In the genomic region with DNA sequence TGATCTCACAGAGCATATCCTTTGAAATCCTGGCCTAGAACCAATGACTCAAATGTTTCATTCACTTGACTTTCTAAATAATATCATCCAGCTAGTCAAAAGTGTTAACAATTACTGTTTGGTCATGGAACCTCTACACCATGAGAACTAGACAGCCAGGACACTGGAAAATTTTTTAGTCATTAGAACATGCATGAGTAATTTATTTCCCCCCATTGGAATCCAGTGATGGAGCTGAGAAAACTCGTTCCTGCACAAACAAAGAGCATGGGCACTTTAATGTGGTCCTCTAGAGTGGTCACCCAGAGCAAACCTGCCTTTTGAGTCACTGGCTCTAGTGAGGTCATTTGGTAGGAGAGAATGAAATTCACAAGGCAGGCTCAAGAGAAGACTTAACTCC, we compare ENCODE assay signal across 21 mouse cellular contexts.
"Had no signal": no experiment of that assay in that cellular context is flagged by ENCODE, and none has a peak within 500 bp of the region (broad histone marks: within the 10 kb centered on the region; RNA-seq: fewer than 3 reads in every experiment).

No protein-coding gene starts in this region.

- H3K4me1 ChIP-seq: limb, embryonic 10.5 days; liver, embryonic 13.5 days; megakaryocyte, embryonic 14.5 days; midbrain, embryonic 13.5 days had no signal

- ATAC-seq: lung, postnatal 0 days; midbrain, embryonic 13.5 days; midbrain, embryonic 16.5 days had no signal

- DNase-seq: kidney, adult 8-10 months; kidney, postnatal 10 days; kidney, postnatal 36 days; liver; liver, embryonic 13.5 days; lung, embryonic 14.5 days; right cerebral cortex, adult 18-20 months; right cerebral cortex, postnatal 14 days; right cerebral cortex, postnatal 4 days; thymus, adult 2 months; thymus, postnatal 14 days; thymus, postnatal 4 days had no signal

- H3K27ac ChIP-seq: kidney, embryonic 15.5 days; limb, embryonic 10.5 days; limb, embryonic 13.5 days; liver, embryonic 13.5 days; midbrain, embryonic 10.5 days; midbrain, embryonic 13.5 days; stomach, postnatal 0 days had no signal

- H3K27me3 ChIP-seq: kidney, embryonic 15.5 days; limb, embryonic 13.5 days; liver, embryonic 13.5 days; megakaryocyte, embryonic 14.5 days had no signal

- H3K4me3 ChIP-seq: kidney, embryonic 15.5 days; limb, embryonic 10.5 days; limb, embryonic 13.5 days; liver, embryonic 13.5 days; megakaryocyte, embryonic 14.5 days; midbrain, embryonic 10.5 days; midbrain, embryonic 13.5 days had no signal

- H3K36me3 ChIP-seq: kidney, embryonic 15.5 days; limb, embryonic 10.5 days; limb, embryonic 13.5 days; liver, embryonic 13.5 days; midbrain, embryonic 10.5 days; midbrain, embryonic 13.5 days had no signal

- H3K4me2 ChIP-seq: kidney, embryonic 15.5 days; limb, embryonic 13.5 days; liver, embryonic 13.5 days; lung, embryonic 14.5 days; midbrain, embryonic 13.5 days had no signal
